Mouse (Mus musculus): ENCODE results near the gene Olfr448. TPM values are rescaled to one million over a fixed set of nuclear protein-coding genes. Genes with fewer than 3 reads are reported as not detected.

The Olfr448 gene
- total RNA-seq (2021), result not detected in 2 replicates
- long read RNA-seq, result 0 reads

GRCm38 (mm10) chr6:42890141-42890540, at the start of gene Olfr448:
Olfr448 (plus strand) TSS chr6:42890441.
- DNase-seq, result no peak

GRCm38 (mm10) chr6:42860222-42860819, 29.9 kb upstream of the Olfr448 start:
- no peak for DNase-seq

- no peak for DNase-seq
Measured at GRCm38 (mm10) chr6:42869695-42870094, 20.5 kb upstream of the Olfr448 start.

- DNase-seq, result no peak
Measured at GRCm38 (mm10) chr6:42876323-42876722, 13.9 kb upstream of the Olfr448 start.

GRCm38 (mm10) chr6:42900345-42900744, 10.1 kb downstream of the Olfr448 start:
- no peak for DNase-seq

GRCm38 (mm10) chr6:42908578-42908977, 18.3 kb downstream of the Olfr448 start, which contains the start of gene Olfr447:
Olfr447 (plus strand) TSS chr6:42908878.
- DNase-seq, result no peak

GRCm38 (mm10) chr6:42921077-42921476, 30.8 kb downstream of the Olfr448 start, which contains the start of gene Olfr446:
Olfr446 (plus strand) TSS chr6:42921377.
- DNase-seq, result no peak

Other genes starting within 250 kb of the Olfr448 start
- 10.5 and 12.2 TPM in 2 replicates for gene Tcaf2, start 245.2 kb upstream of the Olfr448 start, total RNA-seq (2021)
- 72.4 and 86.5 TPM in 2 replicates for gene Tcaf1, start 180.4 kb upstream of the Olfr448 start, total RNA-seq (2021)
- gene Olfr453, start 151.1 kb upstream of the Olfr448 start, total RNA-seq (2021), result not detected in 2 replicates
- gene Olfr38, start 134.0 kb upstream of the Olfr448 start, total RNA-seq (2021), result not detected in 2 replicates
- gene Olfr452, start 105.3 kb upstream of the Olfr448 start, total RNA-seq (2021), result not detected in 2 replicates
- not detected in 2 replicates for gene Olfr450, start 78.5 kb upstream of the Olfr448 start, total RNA-seq (2021)
- not detected in 2 replicates for gene Olfr449, start 56.1 kb upstream of the Olfr448 start, total RNA-seq (2021)
- not detected in 2 replicates for gene Olfr447, start 18.4 kb downstream of the Olfr448 start, total RNA-seq (2021)
- gene Olfr446, start 30.9 kb downstream of the Olfr448 start, total RNA-seq (2021), result not detected in 2 replicates
- gene Olfr444, start 58.6 kb downstream of the Olfr448 start, total RNA-seq (2021), result not detected in 2 replicates
- gene Olfr441, start 215.9 kb downstream of the Olfr448 start, total RNA-seq (2021), result not detected in 2 replicates